Mouse (Mus musculus) common myeloid progenitor, adult 5-6 weeks (primary cell): ENCODE measurements around the gene Zc3h10. TPM values are rescaled to one million over a fixed set of nuclear protein-coding genes. Genes with fewer than 3 reads are reported as not detected.
A peak's percentile ranks its signal among the peaks of the same experiment; 100 is the strongest.
"Not testable (repeated sequence)": the region's sequence is repeated elsewhere in the genome, so short reads cannot be mapped to it uniquely, and the experiment has no call there.

Experiments used
- ATAC-seq: replicated peaks from 2 replicates; pipeline ENCODE4 v1.8.0; 2016; ENCODE audit warnings: low read depth, mild to moderate bottlenecking, moderate TSS enrichment, inconsistent platforms; ENCODE audit not compliant: poor library complexity, severe bottlenecking
- total RNA-seq: library from RNA; stranded (forward); fragments of 200-1000, 187-1606 nt; gene quantifications from 2 replicates; pipeline ENCODE4 v1.2.3, GENCODE M21; 2017

Gene Zc3h10
- total RNA-seq, 1 experiment from 2014 or later = 8.6 TPM

DNA sequence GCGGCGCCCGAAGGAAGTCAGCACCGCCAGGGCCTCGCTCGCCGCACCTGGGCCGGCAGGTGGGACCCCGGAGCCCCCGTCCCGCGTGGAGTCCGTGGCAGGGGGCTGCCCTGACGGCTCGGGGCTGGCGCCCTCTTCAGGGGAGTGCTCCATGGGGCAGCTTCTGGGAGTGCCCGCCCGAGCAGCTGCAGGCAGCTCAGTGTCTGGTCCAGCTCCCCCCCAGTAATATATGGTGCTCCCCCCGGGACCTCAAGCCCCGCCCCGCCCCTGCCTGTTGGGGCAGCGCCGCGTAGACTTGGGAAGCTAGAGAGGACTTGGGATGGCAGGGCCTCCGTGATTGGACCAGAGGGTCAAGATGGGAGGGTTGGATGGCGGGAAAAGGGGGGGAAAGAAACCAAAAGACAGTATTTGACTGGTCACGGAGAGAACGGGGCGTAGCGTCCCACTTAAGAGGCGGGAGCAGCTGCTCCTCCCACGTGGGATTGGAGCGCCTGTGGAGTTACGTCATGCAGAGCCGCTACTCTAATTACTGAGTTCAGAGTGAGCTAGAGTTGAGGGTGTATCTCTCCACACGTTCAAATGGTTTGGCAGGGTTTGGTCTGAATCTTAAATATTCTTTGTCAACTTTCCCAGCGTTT is 21.8 kb downstream of the Zc3h10 start, which contains the start of gene Esyt1:
Esyt1 (minus strand) TSS at position 201 of the 638 bp plus-strand sequence.
- ATAC-seq = peak; percentile 81

GRCm38 (mm10) chr10:128524732-128525662 is 22.6 kb downstream of the Zc3h10 start:
- ATAC-seq = peak; percentile 45

- no peak for ATAC-seq
These were observed 23.4 kb downstream of the Zc3h10 start for GRCm38 (mm10) chr10:128524111-128524731.

DNA sequence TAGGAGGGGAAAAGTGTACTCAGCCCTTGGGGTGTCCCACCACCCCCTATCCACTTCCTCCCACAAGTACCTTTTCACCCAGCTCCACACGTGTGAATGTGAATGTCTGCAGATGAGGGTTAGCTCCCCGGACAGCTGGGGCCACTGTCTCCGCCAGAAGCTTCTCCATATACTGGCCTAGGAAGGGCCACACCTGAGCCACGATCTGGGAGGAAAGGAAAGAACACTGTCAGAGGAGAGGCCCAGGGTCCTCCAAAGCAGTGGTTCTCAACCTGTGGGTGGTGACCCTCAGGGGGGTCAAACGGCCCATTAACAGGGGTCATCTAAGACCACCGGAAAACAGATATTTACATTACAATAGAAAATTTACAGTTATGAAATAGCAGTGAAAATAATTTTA is 25.2 kb downstream of the Zc3h10 start:
- no peak for ATAC-seq

- no peak for ATAC-seq
These were observed 27.0 kb downstream of the Zc3h10 start for GRCm38 (mm10) chr10:128520591-128520990.

- no peak; the same call in 1 of the 2 replicates for ATAC-seq
These were observed 28.7 kb downstream of the Zc3h10 start for GRCm38 (mm10) chr10:128518833-128519232.

- ATAC-seq = peak; percentile 91
These were observed 30.9 kb downstream of the Zc3h10 start for GRCm38 (mm10) chr10:128516677-128517076.

- no peak for ATAC-seq
These were observed 31.5 kb downstream of the Zc3h10 start for GRCm38 (mm10) chr10:128516029-128516428.

DNA sequence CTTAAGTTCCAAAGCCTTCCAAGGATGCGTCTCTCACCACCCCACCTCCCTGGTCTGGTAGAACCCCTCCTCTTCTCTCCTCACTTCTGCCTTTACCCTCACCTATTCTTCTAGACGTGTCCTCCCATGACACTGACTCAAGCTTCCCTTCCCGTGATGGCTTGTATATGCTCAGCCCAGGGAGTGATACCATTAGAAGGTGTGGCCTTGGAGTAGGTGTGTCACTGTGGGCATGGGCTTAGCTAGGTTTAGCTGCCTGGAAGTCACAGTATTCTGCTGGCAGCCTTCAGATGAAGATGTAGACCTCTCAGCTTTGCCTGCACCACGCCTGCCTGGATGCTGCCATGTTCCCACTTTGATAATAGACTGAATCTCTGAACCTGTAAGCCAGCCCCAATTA is 32.5 kb downstream of the Zc3h10 start:
- ATAC-seq = no peak

DNA sequence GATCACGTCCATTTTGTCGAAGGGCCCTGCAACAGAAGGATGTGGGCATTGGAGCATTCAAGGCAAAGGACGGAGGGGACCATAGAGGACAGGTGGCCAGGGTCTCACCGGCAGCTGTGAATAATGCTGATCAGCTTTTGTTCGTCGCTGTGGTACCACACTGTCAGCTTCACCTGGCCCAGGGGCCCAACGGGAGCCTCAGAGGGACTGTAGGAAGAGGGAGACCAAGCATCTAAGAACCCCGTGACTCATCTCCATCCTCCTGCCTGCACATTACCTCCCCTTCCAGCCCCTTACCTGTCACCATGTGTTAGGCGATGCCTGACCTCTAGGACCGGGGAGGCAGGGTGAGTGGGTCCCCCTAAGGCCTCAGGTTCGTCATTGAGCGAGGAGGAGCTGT is 35.8 kb downstream of the Zc3h10 start:
- ATAC-seq = no peak

DNA sequence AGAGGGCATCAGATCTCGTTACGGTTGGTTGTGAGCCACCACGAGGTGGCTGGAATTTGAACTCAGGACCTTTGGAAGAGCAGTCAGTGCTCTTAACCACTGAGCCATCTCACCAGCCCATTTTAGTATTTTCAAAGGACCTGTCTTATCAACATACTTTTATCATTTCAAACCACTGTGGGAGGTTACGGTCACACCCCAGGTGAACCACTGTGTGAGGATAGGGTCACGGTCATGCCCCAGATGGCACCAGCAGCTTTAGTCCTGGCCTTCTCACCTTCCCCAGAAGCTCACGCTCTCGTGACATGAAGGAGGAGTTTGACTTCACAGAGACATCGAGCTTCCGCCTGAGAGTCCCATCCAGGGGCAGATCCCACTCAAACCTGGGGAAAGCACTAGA is 36.4 kb downstream of the Zc3h10 start:
- ATAC-seq = no peak

- no peak for ATAC-seq
These were observed 37.3 kb downstream of the Zc3h10 start for GRCm38 (mm10) chr10:128510301-128510700.

GRCm38 (mm10) chr10:128509831-128510230 is 37.7 kb downstream of the Zc3h10 start:
- no peak for ATAC-seq

DNA sequence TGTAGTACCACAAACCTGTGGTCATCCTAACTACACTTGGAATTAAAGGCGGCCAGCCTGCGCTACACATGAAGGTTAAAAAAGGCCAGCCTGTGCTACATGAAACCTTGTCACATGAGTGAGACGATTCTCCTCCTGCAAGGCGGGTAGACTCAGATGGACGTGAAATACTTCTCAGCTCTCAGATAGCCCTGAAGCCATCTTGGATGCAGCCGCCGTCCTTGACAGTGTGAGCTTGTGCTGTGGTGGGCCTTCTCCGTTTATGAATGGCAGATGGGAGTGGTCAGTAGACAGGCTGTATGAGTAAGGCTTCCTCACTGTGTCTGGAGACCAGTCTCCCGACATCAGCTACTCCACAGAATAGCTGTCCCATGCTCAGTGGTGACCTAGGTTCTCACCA is 38.4 kb downstream of the Zc3h10 start:
- no peak for ATAC-seq

GRCm38 (mm10) chr10:128508260-128508659 is 39.3 kb downstream of the Zc3h10 start:
- no peak for ATAC-seq

GRCm38 (mm10) chr10:128505974-128506373 is 41.6 kb downstream of the Zc3h10 start:
- ATAC-seq = no peak

GRCm38 (mm10) chr10:128505371-128505667 is 42.3 kb downstream of the Zc3h10 start:
- ATAC-seq = not testable (repeated sequence)

DNA sequence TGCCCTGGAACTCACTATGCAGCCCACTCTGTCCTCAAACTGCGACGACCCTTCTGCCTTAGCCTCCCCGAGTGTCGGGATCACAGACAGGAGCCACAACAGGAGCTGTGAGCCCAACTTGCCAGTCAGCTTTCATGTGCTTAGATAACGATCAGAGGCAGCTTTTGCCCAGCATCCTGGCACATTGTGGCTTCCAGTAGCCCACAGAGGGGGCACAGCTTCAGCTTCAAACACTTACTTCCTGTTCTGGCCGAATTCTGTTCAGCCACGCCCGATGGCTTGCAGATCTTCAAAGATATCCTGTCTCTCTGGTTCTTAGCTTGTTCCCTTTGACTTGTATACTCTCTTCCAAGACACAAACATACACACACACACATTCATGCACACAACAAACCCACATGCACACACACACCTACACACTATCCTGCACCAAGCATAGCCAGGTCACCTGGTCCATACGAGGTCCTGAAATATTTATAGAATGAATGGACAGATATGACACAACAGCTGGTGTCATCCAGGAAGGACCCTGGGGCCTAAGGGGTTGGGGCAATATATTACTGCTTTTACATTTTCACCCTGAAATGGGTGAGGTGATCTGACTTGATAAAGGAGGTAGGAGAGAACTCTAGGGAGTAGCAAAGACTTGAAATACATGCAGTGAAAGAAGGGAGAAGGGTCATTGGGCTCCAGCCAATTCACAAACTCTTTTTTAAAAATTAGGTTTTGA is 42.8 kb downstream of the Zc3h10 start:
- ATAC-seq = peak; percentile 91

DNA sequence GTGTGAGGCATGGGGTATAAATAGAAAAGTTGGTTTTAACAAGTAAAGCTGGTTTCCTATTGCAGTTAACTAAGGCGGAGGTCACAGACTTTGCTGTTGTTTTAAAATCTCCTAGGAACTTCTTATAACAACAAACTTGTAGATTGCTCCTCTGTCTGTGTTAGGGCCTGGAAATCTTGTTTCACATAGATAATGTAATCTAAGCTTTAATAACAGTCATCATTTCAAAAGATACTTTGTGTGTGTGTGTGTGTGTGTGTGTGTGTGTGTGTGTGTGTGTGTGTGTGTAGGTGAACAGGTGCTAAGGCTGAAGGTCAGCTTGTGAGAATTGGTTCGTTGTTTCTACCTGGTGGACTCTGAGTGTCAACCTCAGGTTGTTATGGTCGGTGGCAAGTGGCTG is 43.6 kb downstream of the Zc3h10 start:
- ATAC-seq = no peak

- no peak for ATAC-seq
These were observed 44.0 kb downstream of the Zc3h10 start for GRCm38 (mm10) chr10:128503532-128503931.
